Mouse (Mus musculus): ENCODE measurements around the gene Tctn1.

The Tctn1 gene

GRCm38 (mm10) chr5:122263933-122264905 lies at the start of gene Tctn1:
Gene Tctn1, minus strand, starts transcription at chr5:122264460.
- peak; percentile 90 to 92 for DNase-seq

- DNase-seq, result no peak
These were observed 48.9 kb upstream of the Tctn1 start for GRCm38 (mm10) chr5:122312942-122313684.

GRCm38 (mm10) chr5:122312346-122312745 lies 48.1 kb upstream of the Tctn1 start:
- DNase-seq, result no peak

- DNase-seq, result no peak
These were observed 47.4 kb upstream of the Tctn1 start for GRCm38 (mm10) chr5:122311692-122312091.

GRCm38 (mm10) chr5:122310699-122311098 lies 46.4 kb upstream of the Tctn1 start:
- peak in 1 of 2 experiments; percentile 23 for DNase-seq

- no peak for DNase-seq
These were observed 42.3 kb upstream of the Tctn1 start for GRCm38 (mm10) chr5:122306536-122306935.

GRCm38 (mm10) chr5:122305472-122305871 lies 41.2 kb upstream of the Tctn1 start:
- no peak for DNase-seq

- no peak for DNase-seq
These were observed 40.3 kb upstream of the Tctn1 start for GRCm38 (mm10) chr5:122304541-122304940.

GRCm38 (mm10) chr5:122303937-122304336 lies 39.7 kb upstream of the Tctn1 start:
- no peak for DNase-seq

GRCm38 (mm10) chr5:122302810-122303745 lies 38.8 kb upstream of the Tctn1 start:
- DNase-seq, result peak in 1 of 2 experiments; percentile 11

GRCm38 (mm10) chr5:122300071-122300518 lies 35.8 kb upstream of the Tctn1 start:
- no peak for DNase-seq

- no peak for DNase-seq
These were observed 31.1 kb upstream of the Tctn1 start for GRCm38 (mm10) chr5:122295113-122295935.

- DNase-seq, result no peak
These were observed 30.0 kb upstream of the Tctn1 start for GRCm38 (mm10) chr5:122294219-122294735.

- DNase-seq, result no peak
These were observed 28.9 kb upstream of the Tctn1 start for GRCm38 (mm10) chr5:122293131-122293530.

- no peak for DNase-seq
These were observed 27.5 kb upstream of the Tctn1 start for GRCm38 (mm10) chr5:122291553-122292339.

GRCm38 (mm10) chr5:122291149-122291548 lies 26.9 kb upstream of the Tctn1 start:
- DNase-seq, result no peak

GRCm38 (mm10) chr5:122288147-122288811 lies 24.0 kb upstream of the Tctn1 start:
- DNase-seq, result no peak

GRCm38 (mm10) chr5:122287026-122287425 lies 22.8 kb upstream of the Tctn1 start:
- no peak for DNase-seq

- no peak for DNase-seq
These were observed 21.9 kb upstream of the Tctn1 start for GRCm38 (mm10) chr5:122286191-122286590.

GRCm38 (mm10) chr5:122285767-122286150 lies 21.5 kb upstream of the Tctn1 start:
- DNase-seq, result peak; percentile 29 to 40
